Mouse (Mus musculus) testis, adult 2 months (tissue): ENCODE data around the gene Rfc1.

Experiments
- CTCF ChIP-seq: fragments of 200-500 bp; IDR thresholded peaks from 2 replicates; pipeline ENCODE4 v1.5.1; 2012; ENCODE audit warnings: low read depth, mild to moderate bottlenecking, inconsistent platforms, low read length, moderate library complexity; ENCODE audit not compliant: control insufficient read depth, insufficient read depth, insufficient replicate concordance
- POLR2A ChIP-seq: fragments of 200-500 bp; IDR thresholded peaks from 2 replicates; pipeline ENCODE4 v1.6.1; 2012; ENCODE audit warnings: low read depth, mild to moderate bottlenecking, inconsistent platforms, low read length, moderate library complexity; ENCODE audit not compliant: control insufficient read depth

DNA sequence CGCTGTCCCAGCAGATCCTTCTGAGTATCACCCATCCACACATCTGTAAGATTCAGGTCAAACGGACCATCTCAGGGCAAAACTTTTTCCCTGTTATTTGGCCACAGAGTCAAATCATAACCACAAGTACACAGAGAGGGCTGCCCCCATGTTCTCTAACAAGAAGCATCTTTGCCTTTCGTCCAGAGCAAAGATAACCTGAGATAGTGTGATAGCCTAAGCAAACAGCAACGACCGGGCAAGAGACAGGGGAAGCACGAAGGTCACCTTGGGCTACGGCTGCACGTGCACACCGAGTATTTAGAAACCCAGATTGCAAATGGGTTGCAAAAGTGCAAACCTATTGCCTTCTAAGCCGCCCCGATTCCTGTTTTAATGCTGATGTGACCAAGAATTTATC, 32.4 kb upstream of the Rfc1 start:
- no peak for TF ChIP-seq CTCF
- no peak for TF ChIP-seq POLR2A
